Mouse (Mus musculus) heart, adult 2 months (tissue): Measurements from ENCODE around the gene Gm960. TPM values are rescaled to one million over a fixed set of nuclear protein-coding genes. Genes with fewer than 3 reads are reported as not detected.

Source experiments
- DNase-seq, 2 experiments: peaks; one replicate each; pipeline ENCODE4 v3.0.0; 2021
- H3K27ac ChIP-seq: fragments of 200-600 bp; 2 replicates; pipeline ENCODE4 v1.8.1; 2022
- H3K27me3 ChIP-seq: fragments of 200-500 bp; 2 replicates; pipeline ENCODE4 v1.6.1; 2012; ENCODE audit warnings: mild to moderate bottlenecking, low read length, inconsistent platforms, mixed read lengths; ENCODE audit not compliant: control insufficient read depth, insufficient read depth
- H3K36me3 ChIP-seq: fragments of 200-500 bp; 2 replicates; pipeline ENCODE4 v1.6.1; 2012; ENCODE audit warnings: low read length, inconsistent platforms; ENCODE audit not compliant: control insufficient read depth, insufficient read depth
- H3K4me1 ChIP-seq: fragments of 200-500 bp; 2 replicates; pipeline ENCODE4 v1.6.1; 2011; ENCODE audit warnings: low read length; ENCODE audit not compliant: control insufficient read depth, insufficient read depth
- H3K4me3 ChIP-seq: fragments of 200-600 bp; 2 replicates; pipeline ENCODE4 v1.8.1; 2022
- H3K79me2 ChIP-seq: fragments of 200-500 bp; replicated peaks from 2 replicates; pipeline ENCODE4 v1.6.1; 2012; ENCODE audit warnings: mild to moderate bottlenecking, inconsistent platforms, low read length, moderate library complexity, mixed read lengths; ENCODE audit not compliant: control insufficient read depth, insufficient read depth
- H3K9ac ChIP-seq: fragments of 200-500 bp; 2 replicates; pipeline ENCODE4 v1.6.1; 2012; ENCODE audit warnings: low read depth, mild to moderate bottlenecking, control low read depth, inconsistent platforms, low read length, mixed read lengths
- CTCF ChIP-seq: fragments of 200-600 bp; IDR thresholded peaks from 2 replicates; pipeline ENCODE4 v1.8.1; 2022; ENCODE audit warnings: antibody characterized with exemption, mild to moderate bottlenecking, moderate library complexity
- EP300 ChIP-seq: fragments of 200-500 bp; IDR thresholded peaks from 2 replicates; pipeline ENCODE4 v1.6.1; 2011; ENCODE audit warnings: low read depth, low read length, control low read depth; ENCODE audit not compliant: insufficient read depth
- POLR2A ChIP-seq: fragments of 200-500 bp; IDR thresholded peaks from 2 replicates; pipeline ENCODE4 v1.6.1; 2011; ENCODE audit warnings: mild to moderate bottlenecking, low read depth, low read length, control low read depth; ENCODE audit not compliant: insufficient read depth
- WGBS: fragments of 180-500 bp; shearing (Covaris S2); methylation state at CpG from one replicate; pipeline ENCODE4 v1.1.7; 2018; 5-methylcytosine and 5-hydroxymethylcytosine counted together
- intact Hi-C: fragments of 180-260 bp; cut with DNase I; formaldehyde crosslinking; loops from one replicate; pipeline ENCODE4 v1.15.1; 2025
- polyA plus RNA-seq: library from polyadenylated mRNA; depleted of rRNA; stranded (reverse); fragments of >200 nt; gene quantifications from 2 replicates; pipeline ENCODE4 v1.2.3, GENCODE M21; 2012
- total RNA-seq, 2 experiments: library from RNA; stranded (reverse); gene quantifications; 2 replicates each; pipeline ENCODE4 v1.2.3; 2021

The Gm960 gene
- total and polyA plus RNA-seq, 3 experiments, result not detected

GRCm38 (mm10) chr19:4716756-4717155, 18.3 kb upstream of the Gm960 start:
- Histone ChIP-seq H3K4me1 (no peaks in the 10 kb centered on the region), H3K36me3 (no peaks in the 10 kb centered on the region), H3K27ac (no peak overlapping the region), H3K27me3 (peaks cover 6% of the 10 kb centered on the region), H3K79me2 (no peaks in the 10 kb centered on the region), H3K4me3 (no peak overlapping the region), H3K9ac (no peak overlapping the region)
- 94% methylated on average over 14 of the region's 14 CpGs for WGBS
- intact Hi-C loops, result no loop called here
- TF ChIP-seq CTCF (no peak), EP300 (no peak), POLR2A (no peak)
- no peak for DNase-seq

- intact Hi-C loops, result no loop called here
- Histone ChIP-seq H3K79me2 (no peaks in the 10 kb centered on the region), H3K27ac (no peak overlapping the region), H3K4me3 (no peak overlapping the region), H3K36me3 (no peaks in the 10 kb centered on the region), H3K4me1 (no peaks in the 10 kb centered on the region), H3K9ac (no peak overlapping the region), H3K27me3 (peaks cover 10% of the 10 kb centered on the region)
- no peak for DNase-seq
- 66% methylated on average over 3 of the region's 3 CpGs for WGBS
- no peak for TF ChIP-seq CTCF
- no peak for TF ChIP-seq POLR2A
- no peak for TF ChIP-seq EP300
These were observed 15.4 kb upstream of the Gm960 start for GRCm38 (mm10) chr19:4713886-4714285.

GRCm38 (mm10) chr19:4712781-4713526, 14.5 kb upstream of the Gm960 start:
- Histone ChIP-seq H3K79me2 (no peaks in the 10 kb centered on the region), H3K4me3 (no peak overlapping the region), H3K36me3 (no peaks in the 10 kb centered on the region), H3K4me1 (no peaks in the 10 kb centered on the region), H3K9ac (no peak overlapping the region), H3K27me3 (peaks cover 10% of the 10 kb centered on the region), H3K27ac (no peak overlapping the region)
- intact Hi-C loops, result no loop called here
- no peak for DNase-seq
- 30% methylated on average over 13 of the region's 13 CpGs for WGBS
- no peak for TF ChIP-seq POLR2A
- TF ChIP-seq EP300, result no peak
- no peak for TF ChIP-seq CTCF

- H3K4me3 ChIP-seq, result peak overlapping the region; percentile 24; the same call in 1 of the 2 replicates
- no peak overlapping the region for H3K27ac ChIP-seq
- H3K27me3 ChIP-seq, result peaks cover 10% of the 10 kb centered on the region
- no peak for TF ChIP-seq CTCF
- TF ChIP-seq POLR2A, result no peak
- TF ChIP-seq EP300, result no peak
- H3K36me3 ChIP-seq, result no peaks in the 10 kb centered on the region
- intact Hi-C loops, result no loop called here
- under 1% methylated on average over 55 of the region's 60 CpGs for WGBS
- no peak overlapping the region for H3K9ac ChIP-seq
- no peaks in the 10 kb centered on the region for H3K4me1 ChIP-seq
- no peak for DNase-seq
- H3K79me2 ChIP-seq, result no peaks in the 10 kb centered on the region
These were observed 13.8 kb upstream of the Gm960 start for GRCm38 (mm10) chr19:4712156-4712780.

- TF ChIP-seq EP300 (no peak), CTCF (no peak), POLR2A (no peak)
- WGBS, result 3% methylated on average over 57 of the region's 65 CpGs
- Histone ChIP-seq H3K27ac (no peak overlapping the region), H3K27me3 (peaks cover 10% of the 10 kb centered on the region), H3K4me1 (no peaks in the 10 kb centered on the region), H3K9ac (no peak overlapping the region), H3K36me3 (no peaks in the 10 kb centered on the region), H3K4me3 (no peak overlapping the region), H3K79me2 (no peaks in the 10 kb centered on the region)
- intact Hi-C loops, result no loop called here
- DNase-seq, result no peak
These were observed 13.2 kb upstream of the Gm960 start for GRCm38 (mm10) chr19:4711601-4712155.

GRCm38 (mm10) chr19:4711098-4711600, 12.7 kb upstream of the Gm960 start, which contains the start of gene Sptbn2:
Sptbn2 (plus strand) TSS chr19:4711167.
- intact Hi-C loops, result no loop called here
- H3K27me3 ChIP-seq, result peaks cover 10% of the 10 kb centered on the region
- H3K27ac ChIP-seq, result no peak within 1 kb of the TSS
- TF ChIP-seq CTCF (no peak), POLR2A (no peak), EP300 (no peak)
- H3K79me2 ChIP-seq, result no peaks in the 10 kb centered on the region
- H3K36me3 ChIP-seq, result no peaks in the 10 kb centered on the region
- 31% methylated on average over 13 of the region's 13 CpGs for WGBS
- H3K4me3 ChIP-seq, result no peak within 1 kb of the TSS
- no peaks in the 10 kb centered on the region for H3K4me1 ChIP-seq
- no peak for DNase-seq
- H3K9ac ChIP-seq, result no peak within 1 kb of the TSS
